Mouse (Mus musculus) thymus, adult 2 months (tissue): ENCODE data around the gene Stx17. TPM values are rescaled to one million over a fixed set of nuclear protein-coding genes. Genes with fewer than 3 reads are reported as not detected.

Experiments
- DNase-seq: peaks from one replicate; pipeline ENCODE4 v3.0.0; 2021
- H3K27ac ChIP-seq: fragments of 200-500 bp; 2 replicates; pipeline ENCODE4 v1.5.1; 2012; ENCODE audit warnings: low read length, control low read depth; ENCODE audit not compliant: control insufficient read depth, insufficient read depth
- H3K27me3 ChIP-seq: fragments of 200-500 bp; 2 replicates; pipeline ENCODE4 v1.6.1; 2012; ENCODE audit warnings: mild to moderate bottlenecking, low read length, moderate library complexity, mixed read lengths; ENCODE audit not compliant: control insufficient read depth, insufficient read depth
- H3K36me3 ChIP-seq: fragments of 200-500 bp; 2 replicates; pipeline ENCODE4 v1.6.1; 2012; ENCODE audit warnings: mild to moderate bottlenecking, low read length, moderate library complexity; ENCODE audit not compliant: control insufficient read depth, insufficient read depth
- H3K4me1 ChIP-seq: fragments of 200-500 bp; replicated peaks from 2 replicates; pipeline ENCODE4 v1.6.1; 2012; ENCODE audit warnings: low read length; ENCODE audit not compliant: control insufficient read depth, insufficient read depth
- H3K4me3 ChIP-seq: fragments of 200-500 bp; 2 replicates; pipeline ENCODE4 v1.5.1; 2012; ENCODE audit warnings: mild to moderate bottlenecking, low read length, control low read depth, moderate library complexity; ENCODE audit not compliant: control insufficient read depth, insufficient read depth
- CTCF ChIP-seq: fragments of 200-500 bp; IDR thresholded peaks from 2 replicates; pipeline ENCODE4 v1.5.1; 2012; ENCODE audit warnings: mild to moderate bottlenecking, control low read depth, low read length, moderate library complexity, borderline replicate concordance; ENCODE audit not compliant: control insufficient read depth, poor library complexity, insufficient read depth; ENCODE audit errors: extremely low read depth
- POLR2A ChIP-seq: fragments of 200-500 bp; IDR thresholded peaks from 2 replicates; pipeline ENCODE4 v1.6.1; 2012; ENCODE audit warnings: mild to moderate bottlenecking, low read length, control low read depth, moderate library complexity; ENCODE audit not compliant: control insufficient read depth, poor library complexity, insufficient read depth; ENCODE audit errors: extremely low read depth
- WGBS: fragments of 180-500 bp; shearing (Covaris S2); methylation state at CpG from one replicate; pipeline ENCODE4 v1.1.7; 2018; 5-methylcytosine and 5-hydroxymethylcytosine counted together
- polyA plus RNA-seq: library from polyadenylated mRNA; depleted of rRNA; stranded (reverse); fragments of >200 nt; gene quantifications from 2 replicates; pipeline ENCODE4 v1.2.3, GENCODE M21; 2012

Gene Stx17
- polyA plus RNA-seq, 1 experiment, result 4.8 TPM

DNA sequence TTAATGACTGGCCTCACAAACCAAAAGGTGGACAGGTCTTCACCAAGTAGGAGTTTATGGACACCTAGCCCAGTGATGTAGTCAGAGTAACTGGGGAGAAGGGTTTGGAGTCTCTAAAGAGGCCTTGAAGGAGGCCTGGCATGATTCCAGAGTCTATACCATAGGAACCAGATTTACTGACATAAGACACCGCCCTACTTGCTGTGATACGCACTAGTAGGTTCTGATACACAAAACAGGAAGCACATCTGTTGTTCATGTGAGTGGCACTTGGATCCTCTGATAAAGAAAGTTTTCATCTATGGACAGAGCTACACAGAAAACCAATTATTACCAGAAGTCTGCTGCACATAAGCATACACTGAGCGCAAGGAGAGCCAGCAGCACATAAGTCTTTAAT is 14.4 kb upstream of the Stx17 start:
- Histone ChIP-seq H3K27ac (no peak overlapping the region), H3K4me3 (no peak overlapping the region), H3K4me1 (no peaks in the 10 kb centered on the region), H3K36me3 (no peaks in the 10 kb centered on the region), H3K27me3 (no peaks in the 10 kb centered on the region)
- DNase-seq, result no peak
- no peak for TF ChIP-seq POLR2A
- no peak for TF ChIP-seq CTCF
- 89% methylated on average over 3 of the region's 3 CpGs for WGBS

DNA sequence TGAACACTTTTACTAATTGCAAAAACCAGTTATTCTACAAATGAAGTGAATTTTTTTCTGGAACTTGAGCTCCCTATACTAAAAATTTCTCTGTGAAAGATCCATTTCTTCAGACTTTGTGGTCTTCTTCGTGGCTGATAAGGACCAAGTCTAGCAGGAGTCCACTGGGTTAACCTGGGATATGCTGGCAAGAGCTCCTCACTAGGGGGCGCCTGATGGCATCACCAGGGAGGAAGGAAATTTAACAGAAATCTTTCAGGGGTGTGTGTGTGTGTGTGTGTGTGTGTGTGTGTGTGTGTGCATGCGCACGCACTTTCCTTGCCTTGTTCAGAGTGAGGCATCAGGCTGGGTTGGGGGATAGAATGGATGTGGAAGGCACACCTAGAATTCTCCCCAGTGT is 8.5 kb upstream of the Stx17 start:
- H3K27ac ChIP-seq, result no peak overlapping the region
- peak; percentile 66 for DNase-seq
- no peaks in the 10 kb centered on the region for H3K27me3 ChIP-seq
- no peaks in the 10 kb centered on the region for H3K36me3 ChIP-seq
- no peak for TF ChIP-seq POLR2A
- TF ChIP-seq CTCF, result no peak
- no peak overlapping the region for H3K4me3 ChIP-seq
- no peaks in the 10 kb centered on the region for H3K4me1 ChIP-seq
- WGBS, result 48% methylated on average over 4 of the region's 4 CpGs

DNA sequence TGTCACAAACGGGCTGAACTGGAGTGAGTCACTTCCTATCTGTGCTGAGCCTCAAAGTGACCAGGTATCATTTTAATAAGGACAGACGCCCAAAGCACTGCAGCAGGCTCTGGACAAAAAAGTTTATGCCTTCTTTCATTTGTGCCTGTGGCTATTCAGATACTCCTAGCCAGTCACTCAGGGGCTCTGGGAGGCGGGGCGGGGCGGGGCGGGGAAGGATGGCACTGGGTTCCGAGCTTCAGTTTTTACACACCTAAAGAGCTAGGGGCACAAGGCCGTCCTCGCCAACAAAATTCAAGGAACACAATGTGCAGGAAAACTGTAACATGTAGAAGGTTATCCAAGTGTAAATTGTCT is 321 bp upstream of the Stx17 start:
- WGBS, result under 1% methylated on average over 9 of the region's 9 CpGs
- Histone ChIP-seq H3K4me3 (peak overlapping the region; percentile 78; the same call in 1 of the 2 replicates), H3K36me3 (no peaks in the 10 kb centered on the region), H3K4me1 (peaks cover 2% of the 10 kb centered on the region; the same call in 1 of the 2 replicates), H3K27me3 (no peaks in the 10 kb centered on the region), H3K27ac (no peak overlapping the region)
- TF ChIP-seq CTCF, result no peak
- TF ChIP-seq POLR2A, result no peak
- no peak for DNase-seq

DNA sequence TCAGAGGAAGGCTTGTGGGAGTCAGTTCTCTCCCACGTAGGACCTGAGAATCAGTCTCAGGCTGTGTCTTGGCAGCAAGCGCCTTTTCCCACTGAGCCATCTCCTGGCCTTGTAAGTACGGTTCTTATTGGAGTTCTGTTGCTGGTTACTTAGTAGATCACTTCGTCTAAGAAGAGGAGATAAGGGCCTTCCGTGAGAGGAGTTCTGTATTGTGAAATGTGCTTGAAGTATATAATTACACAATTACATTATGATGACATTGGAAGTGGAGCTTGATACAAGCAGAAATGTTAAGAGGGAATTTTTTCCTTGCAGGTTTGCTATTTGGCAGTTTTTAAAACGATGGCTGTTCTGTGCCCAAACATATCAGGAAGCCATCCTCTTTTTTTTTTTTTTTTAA is 5.6 kb downstream of the Stx17 start:
- H3K27me3 ChIP-seq, result no peaks in the 10 kb centered on the region
- TF ChIP-seq POLR2A, result no peak
- no peak for TF ChIP-seq CTCF
- H3K4me1 ChIP-seq, result no peaks in the 10 kb centered on the region
- H3K36me3 ChIP-seq, result 0 out of 2 replicates have a peak, but pooled peaks cover 4% of the 10 kb centered on the region
- no peak overlapping the region for H3K4me3 ChIP-seq
- 95% methylated on average over 6 of the region's 6 CpGs for WGBS
- H3K27ac ChIP-seq, result no peak overlapping the region
- DNase-seq, result no peak

DNA sequence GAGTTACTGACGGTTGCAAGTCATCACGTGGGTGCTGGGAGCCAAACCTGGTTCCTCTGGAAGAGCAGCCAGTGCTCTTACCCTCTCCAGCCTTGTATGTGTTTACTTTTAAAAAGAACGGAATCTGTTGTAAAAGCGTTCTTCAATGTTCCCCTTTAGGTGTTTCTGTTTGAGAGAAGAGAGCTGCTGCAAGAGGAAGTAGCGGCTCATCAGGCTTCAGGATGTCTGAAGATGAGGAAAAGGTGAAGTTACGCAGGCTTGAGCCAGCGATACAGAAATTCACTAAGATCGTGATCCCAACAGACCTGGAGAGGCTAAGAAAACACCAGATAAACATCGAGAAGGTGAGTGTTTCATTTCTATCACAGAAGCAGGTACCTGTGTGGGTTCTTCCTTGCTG is 6.9 kb downstream of the Stx17 start:
- Histone ChIP-seq H3K27ac (no peak overlapping the region), H3K36me3 (0 out of 2 replicates have a peak, but pooled peaks cover 4% of the 10 kb centered on the region), H3K4me1 (no peaks in the 10 kb centered on the region), H3K4me3 (no peak overlapping the region), H3K27me3 (no peaks in the 10 kb centered on the region)
- DNase-seq, result no peak
- WGBS, result 94% methylated on average over 9 of the region's 9 CpGs
- no peak for TF ChIP-seq CTCF
- no peak for TF ChIP-seq POLR2A

DNA sequence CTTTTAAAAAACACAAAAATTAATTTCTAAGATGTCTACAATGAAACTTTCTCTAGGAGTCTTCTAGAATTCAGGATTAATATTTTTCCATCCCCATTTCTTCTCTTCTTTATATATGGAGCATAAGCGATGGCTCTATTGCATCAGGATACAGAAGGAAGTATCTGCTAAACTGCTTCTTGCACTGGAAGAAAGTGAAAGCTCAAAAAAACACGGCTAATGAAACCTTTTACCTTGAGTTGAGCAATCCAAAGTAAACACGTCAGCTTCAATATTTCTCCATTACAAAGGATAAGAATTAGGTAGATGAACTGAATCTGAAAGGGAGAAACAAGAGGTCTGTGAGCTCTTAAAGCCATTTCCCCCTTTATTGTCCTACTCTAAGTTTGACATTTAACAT is 8.0 kb downstream of the Stx17 start:
- no peak overlapping the region for H3K4me3 ChIP-seq
- H3K27me3 ChIP-seq, result no peaks in the 10 kb centered on the region
- TF ChIP-seq CTCF, result no peak
- TF ChIP-seq POLR2A, result no peak
- H3K4me1 ChIP-seq, result no peaks in the 10 kb centered on the region
- 93% methylated on average over 3 of the region's 3 CpGs for WGBS
- H3K36me3 ChIP-seq, result 0 out of 2 replicates have a peak, but pooled peaks cover 4% of the 10 kb centered on the region
- DNase-seq, result no peak
- H3K27ac ChIP-seq, result no peak overlapping the region

DNA sequence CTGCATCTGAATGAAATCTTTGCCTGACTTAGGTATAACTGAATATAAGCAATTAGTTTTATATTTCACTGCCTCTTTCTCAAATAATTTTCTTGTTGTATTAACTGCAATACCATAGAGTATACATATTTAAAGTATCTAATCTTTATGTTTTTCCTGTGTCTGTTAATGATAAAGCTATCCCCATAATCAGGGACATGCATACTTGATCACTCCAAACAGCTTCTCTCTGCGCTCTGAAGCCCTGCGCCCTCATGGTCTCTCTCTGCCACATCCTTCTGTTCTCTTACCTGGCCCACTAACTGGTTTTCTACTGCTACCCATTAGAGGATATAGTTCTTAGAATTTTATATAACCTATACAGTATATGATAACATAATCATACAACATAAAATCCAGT is 24.8 kb downstream of the Stx17 start:
- WGBS, result 100% methylated on average over 2 of the region's 2 CpGs
- no peak overlapping the region for H3K27ac ChIP-seq
- no peak for TF ChIP-seq CTCF
- no peak for TF ChIP-seq POLR2A
- no peaks in the 10 kb centered on the region for H3K27me3 ChIP-seq
- H3K4me1 ChIP-seq, result no peaks in the 10 kb centered on the region
- no peaks in the 10 kb centered on the region for H3K36me3 ChIP-seq
- no peak overlapping the region for H3K4me3 ChIP-seq
- no peak for DNase-seq
